Mouse (Mus musculus) midbrain, embryonic 15.5 days (tissue): ENCODE measurements around the gene Plcd1. TPM values are rescaled to one million over a fixed set of nuclear protein-coding genes. Genes with fewer than 3 reads are reported as not detected.

ENCODE experiments used
- ATAC-seq: fragments of 200-750 bp; cut with Nextera tagmentation; replicated peaks from 2 replicates; pipeline ENCODE4 v1.8.0; 2017; ENCODE audit warnings: moderate TSS enrichment
- H3K27ac ChIP-seq: fragments of 300-500 bp; sonication (generic); 2 replicates; pipeline ENCODE4 v1.5.1; 2015; ENCODE audit warnings: mild to moderate bottlenecking, inconsistent platforms
- H3K27me3 ChIP-seq: fragments of 300-500 bp; sonication (generic); replicated peaks from 2 replicates; pipeline ENCODE4 v1.6.1; 2015; ENCODE audit warnings: inconsistent platforms
- H3K36me3 ChIP-seq: fragments of 300-500 bp; sonication (generic); replicated peaks from 2 replicates; pipeline ENCODE4 v1.6.1; 2015; ENCODE audit warnings: inconsistent platforms
- H3K4me1 ChIP-seq: fragments of 300-500 bp; sonication (generic); 2 replicates; pipeline ENCODE4 v1.6.1; 2015; ENCODE audit warnings: inconsistent platforms
- H3K4me2 ChIP-seq: fragments of 300-500 bp; sonication (generic); 2 replicates; pipeline ENCODE4 v1.6.1; 2015; ENCODE audit warnings: inconsistent platforms, mild to moderate bottlenecking, moderate library complexity
- H3K4me3 ChIP-seq: fragments of 300-500 bp; sonication (generic); 2 replicates; pipeline ENCODE4 v1.5.1; 2015; ENCODE audit warnings: mild to moderate bottlenecking, inconsistent platforms
- H3K9ac ChIP-seq: fragments of 300-500 bp; sonication (generic); 2 replicates; pipeline ENCODE4 v1.6.1; 2015; ENCODE audit warnings: mild to moderate bottlenecking, inconsistent platforms
- H3K9me3 ChIP-seq: fragments of 300-500 bp; sonication (generic); 2 replicates; pipeline ENCODE4 v1.6.1; 2016; ENCODE audit warnings: inconsistent platforms
- WGBS: fragments of 180-500 bp; shearing (Covaris S2); methylation state at CpG from one replicate; pipeline ENCODE4 v1.1.7; 2015; ENCODE audit warnings: mixed read lengths; 5-methylcytosine and 5-hydroxymethylcytosine counted together
- polyA plus RNA-seq: library from polyadenylated mRNA; unstranded; fragments of >200 nt; fragmentation: Nextera tagmentation; extraction: Ambion mirVana; gene quantifications from 2 replicates; pipeline ENCODE4 v1.2.1, GENCODE M21; 2015

The Plcd1 gene
- polyA plus RNA-seq = 15.6 and 16.4 TPM in 2 replicates

DNA sequence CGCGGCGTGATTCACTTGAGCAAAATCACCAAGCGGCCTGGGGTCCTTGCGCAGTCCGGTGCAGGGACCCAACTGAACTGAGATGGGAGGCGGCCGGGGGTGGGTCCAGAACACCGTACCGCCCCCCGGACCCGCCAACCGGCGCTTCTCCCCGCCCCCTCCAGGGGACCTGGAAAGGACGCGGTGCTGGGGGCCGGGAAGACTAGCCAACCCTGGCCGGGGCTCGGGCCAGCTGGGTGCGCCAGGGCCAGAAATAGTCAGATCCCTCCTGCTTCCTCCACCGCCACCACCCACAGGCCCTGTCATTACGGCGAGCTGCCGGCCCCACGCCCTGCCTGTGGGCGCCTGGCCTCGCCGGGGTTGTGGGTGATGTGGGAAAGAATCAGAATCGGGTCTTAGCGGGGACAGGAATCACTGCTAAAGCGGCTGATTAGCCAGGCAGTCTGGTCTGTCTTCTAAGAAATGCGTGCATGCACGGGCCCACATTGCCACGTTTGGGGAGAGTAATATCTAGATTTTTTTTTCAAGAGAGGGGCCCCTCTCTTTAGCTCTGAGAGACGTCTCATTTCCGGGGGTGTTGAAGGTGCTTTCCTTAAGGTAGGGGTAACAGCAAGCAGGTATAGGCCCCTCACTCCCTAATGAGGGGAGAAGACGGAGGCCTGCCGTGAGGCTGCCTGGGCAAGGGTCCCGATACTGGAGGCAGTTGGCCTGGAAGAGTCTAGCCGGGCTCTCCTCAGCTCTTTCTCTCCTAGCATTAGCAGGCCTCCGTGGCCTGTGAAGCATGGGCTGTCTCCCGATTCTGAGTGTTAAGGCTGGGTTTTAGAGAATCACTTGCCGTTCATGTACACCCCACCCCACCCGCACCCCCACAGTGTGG, at the start of gene Plcd1:
TSS of gene Plcd1 (minus strand) at position 84 of the 877 bp plus-strand sequence.
- 8% methylated on average over 45 of the region's 45 CpGs for WGBS
- no peaks in the 10 kb centered on the region for H3K36me3 ChIP-seq
- ATAC-seq = peak; percentile 79
- peaks cover 17% of the 10 kb centered on the region for H3K27me3 ChIP-seq
- H3K9ac ChIP-seq = peak within 1 kb of the TSS; percentile 49
- peaks cover 30% of the 10 kb centered on the region for H3K4me1 ChIP-seq
- no peaks in the 10 kb centered on the region for H3K9me3 ChIP-seq
- H3K27ac ChIP-seq = peak within 1 kb of the TSS; percentile 16; the same call in 1 of the 2 replicates
- H3K4me2 ChIP-seq = peak within 1 kb of the TSS; percentile 71
- peak within 1 kb of the TSS; percentile 52 for H3K4me3 ChIP-seq

GRCm38 (mm10) chr9:119142066-119142465, 48.8 kb upstream of the Plcd1 start:
- ATAC-seq = no peak

GRCm38 (mm10) chr9:119138836-119139235, 45.5 kb upstream of the Plcd1 start:
- H3K27ac ChIP-seq = no peak overlapping the region
- H3K9ac ChIP-seq = no peak overlapping the region
- WGBS = 90% methylated on average over 2 of the region's 2 CpGs
- no peaks in the 10 kb centered on the region for H3K27me3 ChIP-seq
- ATAC-seq = no peak
- no peaks in the 10 kb centered on the region for H3K4me1 ChIP-seq
- no peaks in the 10 kb centered on the region for H3K9me3 ChIP-seq
- H3K36me3 ChIP-seq = no peaks in the 10 kb centered on the region
- no peak overlapping the region for H3K4me3 ChIP-seq
- no peak overlapping the region for H3K4me2 ChIP-seq

More at GRCm38 (mm10) chr9:119142066-119142465, 48.8 kb upstream of the Plcd1 start:
- H3K9me3 ChIP-seq = no peaks in the 10 kb centered on the region
- H3K4me1 ChIP-seq = no peaks in the 10 kb centered on the region
- H3K4me2 ChIP-seq = no peak overlapping the region
- no peaks in the 10 kb centered on the region for H3K27me3 ChIP-seq
- 88% methylated on average over 5 of the region's 5 CpGs for WGBS
- H3K9ac ChIP-seq = no peak overlapping the region
- H3K4me3 ChIP-seq = no peak overlapping the region
- H3K27ac ChIP-seq = no peak overlapping the region
- no peaks in the 10 kb centered on the region for H3K36me3 ChIP-seq

DNA sequence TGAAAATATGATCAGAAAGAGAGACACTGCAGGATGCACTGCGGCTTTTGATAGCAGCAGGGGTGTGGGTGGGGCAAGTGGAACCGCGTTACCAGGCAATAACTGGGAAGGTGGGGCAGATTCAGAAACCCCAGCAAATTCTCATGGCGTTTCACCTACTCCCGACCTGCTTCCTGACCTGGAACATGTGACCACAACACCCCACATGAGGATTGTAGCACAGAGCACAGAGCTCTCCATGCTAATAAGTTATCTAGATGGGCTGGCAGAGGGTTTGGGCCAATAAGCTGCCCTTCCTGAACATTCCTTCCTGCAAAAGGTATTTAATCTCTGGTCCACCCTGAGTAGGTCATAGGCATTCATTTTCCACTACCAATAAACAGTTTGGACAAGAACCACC, 37.4 kb upstream of the Plcd1 start:
- Histone ChIP-seq H3K4me1 (no peaks in the 10 kb centered on the region), H3K9ac (no peak overlapping the region), H3K36me3 (no peaks in the 10 kb centered on the region), H3K4me3 (no peak overlapping the region), H3K27ac (no peak overlapping the region), H3K9me3 (no peaks in the 10 kb centered on the region), H3K4me2 (no peak overlapping the region), H3K27me3 (no peaks in the 10 kb centered on the region)
- WGBS = 63% methylated on average over 5 of the region's 5 CpGs
- ATAC-seq = no peak

- Histone ChIP-seq H3K4me2 (no peak overlapping the region), H3K36me3 (no peaks in the 10 kb centered on the region), H3K9me3 (no peaks in the 10 kb centered on the region), H3K27me3 (no peaks in the 10 kb centered on the region), H3K4me1 (no peaks in the 10 kb centered on the region), H3K27ac (no peak overlapping the region), H3K4me3 (no peak overlapping the region), H3K9ac (no peak overlapping the region)
- ATAC-seq = no peak
- 83% methylated on average over 12 of the region's 12 CpGs for WGBS
Measured at GRCm38 (mm10) chr9:119128436-119129181, 35.3 kb upstream of the Plcd1 start.

DNA sequence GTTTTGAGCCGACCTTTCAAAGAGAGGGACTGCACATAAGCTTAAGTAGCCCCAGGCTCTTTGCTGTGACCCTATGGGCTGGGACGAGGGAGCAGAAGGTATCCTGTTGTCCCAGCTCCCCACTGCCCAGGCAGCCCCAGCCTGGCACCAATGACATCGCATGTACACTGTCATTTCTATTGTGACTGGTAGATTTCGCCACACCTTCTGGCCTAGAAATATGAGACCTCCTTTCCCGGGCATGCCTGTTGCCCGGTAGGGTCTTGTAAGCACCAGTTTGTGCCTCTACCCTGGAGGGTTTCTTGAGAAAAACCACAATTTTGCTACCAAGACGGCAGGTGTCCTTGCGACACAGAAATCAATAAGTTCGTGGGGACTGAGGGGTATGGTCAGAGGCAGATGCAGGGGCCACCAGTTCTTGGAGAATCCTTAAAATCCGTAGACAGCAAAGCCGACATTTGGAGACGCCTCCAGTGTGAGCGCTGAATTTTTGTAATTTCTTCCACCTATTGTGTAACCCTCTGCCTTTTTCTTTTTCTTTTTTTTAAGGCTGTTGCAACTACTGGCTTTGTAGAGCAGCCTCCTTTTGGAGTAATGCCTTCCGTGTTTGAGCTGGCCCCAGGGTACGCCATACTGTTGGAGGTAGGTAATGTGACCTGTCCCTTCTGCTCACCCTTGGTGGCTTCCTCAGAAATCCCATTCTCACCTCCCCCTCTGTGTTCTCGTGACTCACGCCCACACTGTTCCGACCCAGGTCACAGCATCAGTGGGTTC, 29.5 kb upstream of the Plcd1 start:
- WGBS = 87% methylated on average over 18 of the region's 18 CpGs
- Histone ChIP-seq H3K4me3 (no peak overlapping the region), H3K27ac (no peak overlapping the region), H3K27me3 (no peaks in the 10 kb centered on the region), H3K9me3 (no peaks in the 10 kb centered on the region), H3K36me3 (no peaks in the 10 kb centered on the region), H3K9ac (no peak overlapping the region), H3K4me1 (no peaks in the 10 kb centered on the region), H3K4me2 (no peak overlapping the region)
- no peak for ATAC-seq

GRCm38 (mm10) chr9:119120168-119120560, 26.9 kb upstream of the Plcd1 start:
- no peaks in the 10 kb centered on the region for H3K36me3 ChIP-seq
- ATAC-seq = no peak
- H3K9ac ChIP-seq = no peak overlapping the region
- H3K4me2 ChIP-seq = no peak overlapping the region
- no peak overlapping the region for H3K4me3 ChIP-seq
- no peaks in the 10 kb centered on the region for H3K4me1 ChIP-seq
- 76% methylated on average over 3 of the region's 3 CpGs for WGBS
- H3K27me3 ChIP-seq = no peaks in the 10 kb centered on the region
- no peaks in the 10 kb centered on the region for H3K9me3 ChIP-seq
- no peak overlapping the region for H3K27ac ChIP-seq

DNA sequence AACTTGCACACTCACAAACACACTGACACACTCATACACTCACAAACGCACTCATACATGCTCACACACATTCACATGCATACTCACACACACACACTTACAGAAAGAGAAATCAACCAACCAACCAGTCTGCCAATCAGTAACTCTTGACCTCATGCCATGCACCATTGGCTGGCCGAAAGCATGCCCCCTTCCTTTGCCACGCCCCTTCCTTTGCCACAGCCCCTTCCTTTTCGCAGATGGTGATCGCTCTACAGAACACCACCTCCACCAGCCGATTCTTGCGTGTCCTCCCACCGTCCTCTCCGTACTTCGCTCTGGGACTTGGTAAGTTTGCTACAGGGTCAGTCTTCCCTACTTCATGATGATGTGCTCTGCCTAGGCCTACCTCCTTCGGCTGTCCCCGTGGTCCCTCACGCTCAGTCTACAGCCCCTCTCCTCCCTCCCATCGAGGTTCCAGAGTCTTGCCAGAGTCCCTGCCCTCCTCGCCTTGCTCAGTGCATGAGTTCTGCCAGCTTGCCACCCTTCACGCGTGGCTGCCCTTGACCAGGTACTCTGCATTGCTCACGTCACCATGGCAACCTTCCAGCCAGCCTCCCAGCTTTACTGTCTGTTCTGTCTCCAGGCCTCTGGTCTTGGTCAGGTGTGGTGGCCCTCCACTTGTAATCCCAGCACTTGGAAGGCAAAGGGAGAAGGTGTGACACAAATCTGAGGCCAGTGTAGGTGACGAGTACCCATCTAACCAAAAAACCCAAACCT, 26.3 kb upstream of the Plcd1 start:
- Histone ChIP-seq H3K9me3 (no peaks in the 10 kb centered on the region), H3K36me3 (no peaks in the 10 kb centered on the region), H3K27ac (no peak overlapping the region), H3K27me3 (no peaks in the 10 kb centered on the region), H3K4me2 (no peak overlapping the region), H3K4me1 (no peaks in the 10 kb centered on the region), H3K4me3 (no peak overlapping the region), H3K9ac (no peak overlapping the region)
- ATAC-seq = no peak
- WGBS = 88% methylated on average over 19 of the region's 19 CpGs

DNA sequence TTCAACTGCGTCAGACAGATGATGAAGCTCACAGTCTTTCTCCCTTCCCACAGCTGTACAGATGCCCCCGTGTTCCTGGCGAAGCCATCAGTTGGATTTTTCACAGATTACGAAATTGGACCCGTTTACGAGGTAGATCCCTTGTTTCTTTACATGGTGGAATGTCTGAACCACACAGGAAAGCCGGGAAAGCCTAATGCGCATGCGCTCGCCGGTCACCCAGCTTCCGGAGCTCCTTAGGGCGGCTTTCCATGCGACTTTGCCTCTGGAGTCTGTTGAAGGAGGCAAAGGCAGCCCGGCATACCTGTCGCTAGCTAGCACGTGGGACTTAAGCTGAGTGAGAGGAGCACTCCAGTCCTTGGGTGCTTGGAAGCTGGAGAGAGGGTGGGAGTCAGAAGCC, 21.6 kb upstream of the Plcd1 start:
- no peaks in the 10 kb centered on the region for H3K9me3 ChIP-seq
- no peaks in the 10 kb centered on the region for H3K4me1 ChIP-seq
- H3K27me3 ChIP-seq = no peaks in the 10 kb centered on the region
- ATAC-seq = no peak
- H3K4me2 ChIP-seq = no peak overlapping the region
- no peak overlapping the region for H3K9ac ChIP-seq
- no peak overlapping the region for H3K27ac ChIP-seq
- H3K4me3 ChIP-seq = no peak overlapping the region
- no peaks in the 10 kb centered on the region for H3K36me3 ChIP-seq
- WGBS = 84% methylated on average over 17 of the region's 17 CpGs

- Histone ChIP-seq H3K9ac (no peak overlapping the region), H3K27ac (no peak overlapping the region), H3K4me1 (no peaks in the 10 kb centered on the region), H3K4me3 (no peak overlapping the region), H3K36me3 (no peaks in the 10 kb centered on the region), H3K9me3 (no peaks in the 10 kb centered on the region), H3K4me2 (no peak overlapping the region), H3K27me3 (no peaks in the 10 kb centered on the region)
- no peak for ATAC-seq
- WGBS = 45% methylated on average over 3 of the region's 3 CpGs
Measured at GRCm38 (mm10) chr9:119110640-119111039, 17.3 kb upstream of the Plcd1 start.

GRCm38 (mm10) chr9:119109685-119110353, 16.5 kb upstream of the Plcd1 start:
- Histone ChIP-seq H3K4me3 (no peak overlapping the region), H3K4me1 (no peaks in the 10 kb centered on the region), H3K36me3 (no peaks in the 10 kb centered on the region), H3K4me2 (no peak overlapping the region), H3K27ac (no peak overlapping the region), H3K9me3 (no peaks in the 10 kb centered on the region), H3K27me3 (no peaks in the 10 kb centered on the region), H3K9ac (no peak overlapping the region)
- WGBS = 49% methylated on average over 12 of the region's 12 CpGs
- ATAC-seq = no peak
